Mouse (Mus musculus) neural tube, embryonic 14.5 days (tissue): Measurements from ENCODE around the gene Pcdh10. TPM values are rescaled to one million over a fixed set of nuclear protein-coding genes. Genes with fewer than 3 reads are reported as not detected.

Experiments used
- ATAC-seq: fragments of 200-750 bp; cut with Nextera tagmentation; 2 replicates; pipeline ENCODE4 v1.8.0; 2017; ENCODE audit warnings: low read depth, mild to moderate bottlenecking, moderate TSS enrichment, moderate library complexity
- H3K27ac ChIP-seq: fragments of 300-500 bp; sonication (generic); 2 replicates; pipeline ENCODE4 v1.5.1; 2014; ENCODE audit warnings: low read depth, mild to moderate bottlenecking, control low read depth, low read length, moderate library complexity, mixed read lengths
- H3K27me3 ChIP-seq: fragments of 300-500 bp; sonication (generic); 2 replicates; pipeline ENCODE4 v1.6.1; 2014; ENCODE audit warnings: low read length; ENCODE audit not compliant: control insufficient read depth, insufficient read depth
- H3K36me3 ChIP-seq: fragments of 300-500 bp; sonication (generic); 2 replicates; pipeline ENCODE4 v1.6.1; 2014; ENCODE audit warnings: low read length, mixed read lengths; ENCODE audit not compliant: control insufficient read depth, insufficient read depth
- H3K4me1 ChIP-seq: fragments of 300-500 bp; sonication (generic); 2 replicates; pipeline ENCODE4 v1.6.1; 2014; ENCODE audit warnings: low read length; ENCODE audit not compliant: control insufficient read depth, insufficient read depth
- H3K4me2 ChIP-seq: fragments of 300-500 bp; sonication (generic); 2 replicates; pipeline ENCODE4 v1.6.1; 2014; ENCODE audit warnings: mild to moderate bottlenecking, low read depth, low read length, control low read depth
- H3K4me3 ChIP-seq: fragments of 300-500 bp; sonication (generic); 2 replicates; pipeline ENCODE4 v1.5.1; 2014; ENCODE audit warnings: low read depth, low read length, control low read depth, mixed read lengths
- H3K9ac ChIP-seq: fragments of 300-500 bp; sonication (generic); replicated peaks from 2 replicates; pipeline ENCODE4 v1.6.1; 2014; ENCODE audit warnings: low read depth, mild to moderate bottlenecking, control low read depth, low read length, mixed read lengths
- H3K9me3 ChIP-seq: fragments of 300-500 bp; sonication (generic); 2 replicates; pipeline ENCODE4 v1.6.1; 2016; ENCODE audit warnings: low read length; ENCODE audit not compliant: control insufficient read depth
- WGBS: fragments of 180-500 bp; shearing (Covaris S2); extraction: QIAGEN DNeasy Blood & Tissue Kit; methylation state at CpG from one replicate; pipeline ENCODE4 v1.1.7; 2014; 5-methylcytosine and 5-hydroxymethylcytosine counted together
- polyA plus RNA-seq: library from polyadenylated mRNA; unstranded; fragments of >200 nt; fragmentation: Nextera tagmentation; extraction: Ambion mirVana; gene quantifications from 2 replicates; pipeline ENCODE4 v1.2.1, GENCODE M21; 2014

The Pcdh10 gene
- polyA plus RNA-seq, 1 experiment from 2014 or later: 28.1 TPM

DNA sequence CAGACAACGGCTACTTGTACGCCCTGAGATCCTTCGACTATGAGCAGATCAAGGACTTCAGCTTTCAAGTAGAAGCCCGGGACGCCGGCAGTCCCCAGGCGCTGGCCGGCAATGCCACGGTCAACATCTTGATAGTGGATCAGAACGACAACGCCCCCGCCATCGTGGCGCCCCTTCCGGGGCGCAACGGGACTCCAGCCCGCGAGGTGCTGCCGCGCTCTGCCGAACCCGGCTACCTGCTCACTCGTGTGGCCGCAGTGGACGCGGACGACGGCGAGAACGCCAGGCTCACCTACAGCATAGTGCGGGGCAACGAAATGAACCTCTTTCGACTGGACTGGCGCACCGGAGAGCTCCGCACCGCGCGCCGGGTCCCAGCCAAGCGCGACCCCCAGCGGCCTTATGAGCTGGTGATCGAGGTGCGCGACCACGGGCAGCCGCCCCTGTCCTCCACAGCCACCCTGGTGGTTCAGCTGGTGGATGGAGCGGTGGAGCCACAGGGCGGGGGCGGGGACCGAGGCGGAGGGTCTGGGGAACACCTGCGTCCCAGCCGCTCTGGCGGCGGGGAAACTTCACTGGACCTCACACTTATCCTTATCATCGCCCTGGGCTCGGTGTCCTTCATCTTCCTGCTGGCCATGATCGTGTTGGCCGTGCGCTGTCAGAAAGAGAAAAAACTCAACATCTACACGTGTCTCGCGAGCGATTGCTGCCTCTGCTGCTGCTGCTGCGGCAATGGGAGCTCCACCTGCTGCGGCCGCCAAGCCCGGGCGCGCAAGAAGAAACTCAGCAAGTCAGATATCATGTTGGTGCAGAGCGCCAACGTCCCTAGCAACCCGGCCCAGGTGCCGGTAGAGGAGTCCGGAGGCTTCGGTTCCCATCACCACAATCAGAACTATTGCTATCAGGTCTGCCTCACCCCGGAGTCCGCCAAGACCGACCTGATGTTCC, 2.9 kb downstream of the Pcdh10 start:
- under 1% methylated on average over 82 of the region's 82 CpGs for WGBS
- Histone ChIP-seq H3K27me3 (no peaks in the 10 kb centered on the region; the same call in 1 of the 2 replicates), H3K4me2 (peak overlapping the region; percentile 49), H3K9me3 (no peaks in the 10 kb centered on the region), H3K36me3 (no peaks in the 10 kb centered on the region), H3K4me1 (0 out of 2 replicates have a peak, but pooled peaks cover 3% of the 10 kb centered on the region), H3K4me3 (peak overlapping the region; percentile 77), H3K27ac (peak overlapping the region; percentile 45; the same call in 1 of the 2 replicates), H3K9ac (peak overlapping the region; percentile 77)
- ATAC-seq: peak; percentile 3; the same call in 1 of the 2 replicates

DNA sequence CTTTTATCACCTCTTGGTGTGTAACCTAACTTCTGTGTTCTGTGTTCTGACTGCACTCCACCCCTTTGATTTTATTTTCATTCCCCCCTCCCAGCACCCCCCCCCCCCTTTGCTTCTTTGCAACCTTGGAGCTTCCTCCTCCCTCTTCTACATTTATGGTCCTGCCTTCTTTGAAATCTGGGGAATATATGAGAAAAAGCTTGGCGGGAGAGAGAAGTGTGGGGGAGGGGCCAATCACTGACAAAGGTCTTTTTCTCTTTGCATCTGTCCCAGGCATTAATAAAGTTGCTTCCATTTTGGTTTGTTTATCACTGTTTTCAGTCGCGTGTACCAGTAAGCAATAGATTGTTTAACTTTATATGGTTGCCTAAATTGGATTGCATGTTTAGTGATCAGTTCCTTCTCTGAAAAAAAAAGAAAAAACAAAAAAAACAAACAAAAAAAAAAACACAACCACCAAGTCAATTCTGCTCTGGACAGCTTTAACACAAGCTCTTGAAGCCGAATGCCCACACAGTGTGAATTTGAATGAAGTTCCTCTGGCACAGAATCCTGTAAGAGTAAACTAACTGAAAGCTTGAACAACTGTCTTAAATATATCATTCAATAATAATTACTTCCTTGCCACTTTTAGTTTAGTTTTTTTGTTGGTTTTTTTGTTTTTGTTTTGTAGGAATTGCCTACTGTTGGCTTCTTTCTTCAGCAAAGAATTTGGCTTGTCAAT, 4.0 kb downstream of the Pcdh10 start:
- ATAC-seq: no peak
- H3K27me3 ChIP-seq: no peaks in the 10 kb centered on the region; the same call in 1 of the 2 replicates
- no peak overlapping the region for H3K27ac ChIP-seq
- H3K9ac ChIP-seq: peak overlapping the region; percentile 77
- no peaks in the 10 kb centered on the region for H3K36me3 ChIP-seq
- peak overlapping the region; percentile 77 for H3K4me3 ChIP-seq
- peak overlapping the region; percentile 49 for H3K4me2 ChIP-seq
- H3K9me3 ChIP-seq: no peaks in the 10 kb centered on the region
- peaks cover 3% of the 10 kb centered on the region; the same call in 1 of the 2 replicates for H3K4me1 ChIP-seq
- 12% methylated on average over 4 of the region's 4 CpGs for WGBS

DNA sequence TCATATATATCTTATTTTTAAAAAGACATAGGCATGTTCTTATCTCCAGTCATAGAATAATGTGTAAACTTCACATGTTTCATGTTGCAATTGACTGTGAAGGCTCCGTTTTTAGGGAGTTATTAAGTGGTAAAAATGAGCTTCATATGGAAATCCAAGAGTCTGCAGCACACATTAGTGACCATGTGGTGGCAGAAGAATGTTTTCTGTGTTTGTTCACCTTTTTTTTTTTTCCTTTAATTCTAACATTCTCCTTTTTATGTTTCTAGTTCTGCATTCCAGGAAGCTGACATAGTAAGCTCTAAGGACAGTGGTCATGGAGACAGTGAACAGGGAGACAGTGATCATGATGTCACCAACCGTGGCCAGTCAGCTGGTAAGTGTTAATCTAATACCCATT, 5.6 kb downstream of the Pcdh10 start:
- no peak for ATAC-seq
- H3K4me1 ChIP-seq: peaks cover 3% of the 10 kb centered on the region; the same call in 1 of the 2 replicates
- no peaks in the 10 kb centered on the region for H3K36me3 ChIP-seq
- no peaks in the 10 kb centered on the region for H3K9me3 ChIP-seq
- 40% methylated on average over 2 of the region's 2 CpGs for WGBS
- H3K9ac ChIP-seq: no peak overlapping the region
- peak overlapping the region; percentile 49 for H3K4me2 ChIP-seq
- H3K27me3 ChIP-seq: no peaks in the 10 kb centered on the region; the same call in 1 of the 2 replicates
- no peak overlapping the region for H3K27ac ChIP-seq
- no peak overlapping the region for H3K4me3 ChIP-seq

DNA sequence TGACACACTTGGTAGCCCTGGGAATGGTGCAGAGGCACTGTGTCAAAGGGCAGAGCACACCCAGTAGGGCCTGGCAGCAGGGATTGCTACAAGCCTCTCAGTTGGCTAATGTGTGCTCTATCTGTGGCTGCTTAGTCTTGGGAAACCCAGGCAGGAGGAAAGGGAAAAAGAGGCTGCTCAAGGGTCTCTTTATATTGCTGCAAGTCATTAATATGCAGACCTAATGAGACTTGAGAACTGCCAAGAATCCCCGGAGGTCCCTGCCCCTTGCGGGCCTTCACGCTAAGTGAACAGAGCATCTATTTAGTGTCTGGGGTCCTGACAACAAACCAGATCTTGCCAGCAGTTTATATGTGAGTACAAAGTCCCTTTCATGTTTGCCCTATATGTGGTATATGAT, 6.8 kb downstream of the Pcdh10 start:
- H3K27ac ChIP-seq: no peak overlapping the region; the same call in 1 of the 2 replicates
- H3K36me3 ChIP-seq: no peaks in the 10 kb centered on the region

DNA sequence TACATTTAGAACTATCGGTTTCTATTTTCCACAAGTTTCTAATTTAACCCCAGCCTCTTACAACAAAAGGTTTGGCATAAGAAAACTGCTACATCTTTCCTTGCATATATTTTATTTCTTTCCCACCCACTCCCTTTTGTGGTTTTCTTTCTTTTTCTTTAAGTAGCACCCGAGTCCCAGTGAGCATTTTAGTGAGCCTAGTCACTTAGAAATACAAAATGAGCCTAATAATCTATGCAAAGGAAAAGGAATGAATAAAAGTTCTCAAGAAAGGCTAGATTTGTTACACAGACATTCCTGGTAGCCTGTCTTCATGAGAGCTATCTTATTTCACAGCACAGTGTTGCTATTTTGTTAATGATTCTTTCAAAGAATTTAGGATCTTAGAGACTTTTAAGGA, 7.3 kb downstream of the Pcdh10 start:
- no peak for ATAC-seq
- 28% methylated on average over 2 of the region's 2 CpGs for WGBS
- H3K27ac ChIP-seq: no peak overlapping the region
- H3K9me3 ChIP-seq: no peaks in the 10 kb centered on the region
- no peak overlapping the region for H3K9ac ChIP-seq
- H3K4me3 ChIP-seq: no peak overlapping the region; the same call in 1 of the 2 replicates
- peaks cover 3% of the 10 kb centered on the region; the same call in 1 of the 2 replicates for H3K4me1 ChIP-seq
- H3K36me3 ChIP-seq: no peaks in the 10 kb centered on the region
- H3K4me2 ChIP-seq: peak overlapping the region; percentile 36
- H3K27me3 ChIP-seq: no peaks in the 10 kb centered on the region; the same call in 1 of the 2 replicates

More for the DNA sequence above, 6.8 kb downstream of the Pcdh10 start:
- Histone ChIP-seq H3K4me3 (no peak overlapping the region; the same call in 1 of the 2 replicates), H3K4me1 (peaks cover 3% of the 10 kb centered on the region; the same call in 1 of the 2 replicates), H3K9me3 (no peaks in the 10 kb centered on the region), H3K4me2 (peak overlapping the region; percentile 36), H3K27me3 (no peaks in the 10 kb centered on the region; the same call in 1 of the 2 replicates), H3K9ac (no peak overlapping the region)
- peak; percentile 68; the same call in 1 of the 2 replicates for ATAC-seq
- 20% methylated on average over 3 of the region's 3 CpGs for WGBS

DNA sequence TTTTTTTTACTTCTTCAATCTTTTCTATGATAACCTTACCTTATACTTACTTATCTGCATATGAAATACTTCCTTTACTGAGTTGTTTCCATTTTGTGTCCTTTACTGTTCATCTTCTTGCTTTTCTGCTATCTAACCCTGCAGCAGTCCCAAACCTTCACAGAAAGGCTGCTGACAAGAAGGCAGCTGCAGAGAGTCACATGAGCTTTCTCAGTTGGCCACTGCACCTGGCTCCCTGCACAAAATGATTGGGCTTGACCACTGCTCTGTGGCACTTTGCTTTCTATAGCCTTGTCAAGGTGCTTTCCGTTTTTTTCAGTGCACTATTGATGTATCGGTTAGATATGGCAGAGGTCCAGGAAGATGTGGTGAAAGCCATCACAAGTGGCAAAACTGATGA, 8.3 kb downstream of the Pcdh10 start:
- H3K36me3 ChIP-seq: no peaks in the 10 kb centered on the region
- no peak for ATAC-seq
- peaks cover 3% of the 10 kb centered on the region; the same call in 1 of the 2 replicates for H3K4me1 ChIP-seq
- H3K27me3 ChIP-seq: no peaks in the 10 kb centered on the region
- no peak overlapping the region for H3K27ac ChIP-seq
- H3K9ac ChIP-seq: no peak overlapping the region
- no peak overlapping the region for H3K4me3 ChIP-seq
- H3K9me3 ChIP-seq: no peaks in the 10 kb centered on the region
- no peak overlapping the region for H3K4me2 ChIP-seq
- 49% methylated on average over 2 of the region's 2 CpGs for WGBS

DNA sequence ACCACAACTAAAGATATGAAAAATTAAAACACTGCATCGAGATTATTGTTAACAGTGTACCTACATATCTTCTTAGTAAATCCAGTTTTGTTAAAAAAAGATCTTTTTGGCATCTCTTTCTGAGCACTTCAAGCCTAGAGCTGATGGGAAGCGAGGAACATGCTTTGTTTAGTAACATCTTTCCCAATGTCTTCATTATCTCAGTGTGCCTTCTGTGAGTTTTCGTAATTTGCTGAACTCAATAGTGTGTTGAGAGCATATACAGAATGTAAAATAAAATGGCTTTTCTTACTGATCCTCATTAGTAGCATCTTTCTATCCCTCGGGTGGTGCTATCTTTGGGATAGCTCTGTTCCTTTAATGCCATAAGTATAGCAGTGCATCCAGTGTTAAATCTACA, 18.9 kb downstream of the Pcdh10 start:
- 82% methylated on average over 4 of the region's 4 CpGs for WGBS
- no peak for ATAC-seq
- no peaks in the 10 kb centered on the region for H3K27me3 ChIP-seq
- no peak overlapping the region for H3K4me3 ChIP-seq
- no peaks in the 10 kb centered on the region; the same call in 1 of the 2 replicates for H3K36me3 ChIP-seq
- no peak overlapping the region for H3K27ac ChIP-seq
- no peaks in the 10 kb centered on the region for H3K9me3 ChIP-seq
- no peak overlapping the region for H3K9ac ChIP-seq
- no peak overlapping the region for H3K4me2 ChIP-seq
- no peaks in the 10 kb centered on the region for H3K4me1 ChIP-seq

DNA sequence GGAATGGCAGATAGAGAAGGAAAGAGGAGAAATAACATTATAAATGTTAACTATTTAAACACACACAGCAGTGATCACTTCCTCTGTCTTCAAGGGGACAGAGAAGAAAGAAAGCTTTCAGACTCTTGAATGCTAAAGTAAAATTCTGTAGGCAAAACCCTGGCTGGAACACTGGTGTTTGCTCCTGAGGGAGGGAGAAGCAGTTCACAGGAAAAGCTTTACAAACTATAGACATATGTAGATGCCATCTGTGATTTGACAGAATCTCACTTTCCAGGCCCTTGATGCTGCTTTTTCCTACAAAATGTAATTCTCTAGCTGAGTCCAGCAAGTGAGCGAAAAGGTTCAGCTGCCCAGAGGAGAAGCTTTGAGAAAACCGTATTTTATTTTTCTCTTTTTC, 25.0 kb downstream of the Pcdh10 start:
- Histone ChIP-seq H3K4me2 (no peak overlapping the region), H3K27me3 (no peaks in the 10 kb centered on the region), H3K4me1 (no peaks in the 10 kb centered on the region), H3K27ac (no peak overlapping the region), H3K9me3 (no peaks in the 10 kb centered on the region), H3K36me3 (no peaks in the 10 kb centered on the region), H3K4me3 (no peak overlapping the region), H3K9ac (no peak overlapping the region)
- no peak for ATAC-seq
- WGBS: 83% methylated on average over 2 of the region's 2 CpGs
